Mouse (Mus musculus) embryo, embryonic 11.5 days (tissue): ENCODE data around the gene Mrvi1.

Experiments used
- DNase-seq: peaks from one replicate; pipeline ENCODE4 v3.0.0-alpha.2; 2012; ENCODE audit warnings: low read depth, low spot score

Gene Mrvi1

GRCm38 (mm10) chr7:110823995-110824953 lies 158.0 kb downstream of the Mrvi1 start:
- no peak for DNase-seq

GRCm38 (mm10) chr7:110823593-110823992 lies 158.7 kb downstream of the Mrvi1 start:
- DNase-seq = no peak

- DNase-seq = no peak
These were observed 159.2 kb downstream of the Mrvi1 start for GRCm38 (mm10) chr7:110823076-110823475.

GRCm38 (mm10) chr7:110822055-110822454 lies 160.2 kb downstream of the Mrvi1 start:
- DNase-seq = no peak

- DNase-seq = no peak
These were observed 160.6 kb downstream of the Mrvi1 start for GRCm38 (mm10) chr7:110821653-110822052.

GRCm38 (mm10) chr7:110821068-110821467 lies 161.2 kb downstream of the Mrvi1 start:
- no peak for DNase-seq

GRCm38 (mm10) chr7:110818787-110819350 lies 163.4 kb downstream of the Mrvi1 start:
- no peak for DNase-seq
